Mouse (Mus musculus): Measurements from ENCODE around the gene Uba7. TPM values are rescaled to one million over a fixed set of nuclear protein-coding genes. Genes with fewer than 3 reads are reported as not detected.

Gene Uba7
- total and polyA plus RNA-seq, 2 experiments from 2014 or later: 4.0 to 4.8 TPM

DNA sequence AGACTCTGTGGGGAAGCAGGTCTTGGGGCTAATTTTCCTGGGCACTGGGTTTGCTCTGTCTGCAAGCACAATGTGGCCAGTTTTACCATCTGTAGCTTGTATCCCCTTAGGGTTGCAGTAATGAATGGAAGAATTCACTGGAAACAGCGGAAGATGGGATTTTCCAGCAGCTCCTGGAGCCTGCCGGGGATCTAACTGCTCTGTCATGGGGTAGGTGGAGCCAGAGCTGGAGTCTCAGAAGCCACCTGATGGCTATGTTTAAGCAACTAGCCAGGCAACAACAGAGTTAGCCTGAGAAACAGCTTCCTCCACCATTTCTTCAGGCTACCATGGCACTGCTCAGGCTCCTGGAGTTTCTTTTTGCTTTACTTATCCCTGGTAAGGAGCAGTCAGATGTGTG is 16.9 kb downstream of the Uba7 start, which contains the start of gene Cdhr4:
Gene Cdhr4 (plus strand): TSS at position 301 of the 400 bp plus-strand sequence.
- Histone ChIP-seq H3K4me2 (ENCODE audit: low read depth) (no peak within 1 kb of the TSS), H3K9ac (no peak within 1 kb of the TSS), H3K9me3 (ENCODE audit: low read length) (no peaks in the 10 kb centered on the region), H3K27me3 (ENCODE audit: insufficient read depth, low read length) (no peaks in the 10 kb centered on the region), H3K36me3 (ENCODE audit: insufficient read depth) (no peaks in the 10 kb centered on the region), H3K4me1 (ENCODE audit: insufficient read depth) (no peaks in the 10 kb centered on the region), H3K4me3 (ENCODE audit: low read depth, low read length) (no peak within 1 kb of the TSS), H3K27ac (ENCODE audit: low read depth, low read length) (no peak within 1 kb of the TSS)
- 70% methylated on average over 2 of the region's 2 CpGs for WGBS
- DNase-seq: no peak
- no peak for ATAC-seq
- TF ChIP-seq CTCF (IDR thresholded peaks at IDR 0.05; ENCODE audit: low read depth): no peak

DNA sequence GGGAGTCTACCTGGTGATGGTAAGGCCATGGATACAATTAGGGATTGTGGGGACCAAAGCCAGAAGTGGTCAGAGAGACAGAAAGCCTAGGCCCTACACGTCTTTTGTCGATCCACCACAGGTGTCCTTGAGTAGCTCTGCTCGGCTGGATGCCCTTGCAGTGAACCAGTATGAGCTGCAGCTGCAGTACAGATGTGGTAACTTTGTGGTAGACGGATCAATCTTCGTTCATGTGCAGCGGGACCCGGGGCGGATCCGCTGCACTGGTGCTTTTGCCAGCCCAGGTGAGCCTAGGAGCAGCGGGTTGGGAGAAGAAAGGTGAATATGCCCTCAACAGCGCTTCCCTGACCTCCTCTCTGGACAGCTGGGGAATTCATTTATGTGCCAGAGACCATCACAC is 17.7 kb downstream of the Uba7 start:
- 77% methylated on average over 11 of the region's 11 CpGs for WGBS
- H3K36me3 ChIP-seq (ENCODE audit: insufficient read depth): no peaks in the 10 kb centered on the region
- ATAC-seq: no peak
- H3K4me1 ChIP-seq (ENCODE audit: insufficient read depth): no peaks in the 10 kb centered on the region
- DNase-seq: no peak
- H3K4me3 ChIP-seq (ENCODE audit: low read depth, low read length): no peak overlapping the region
- H3K27me3 ChIP-seq (ENCODE audit: insufficient read depth, low read length): no peaks in the 10 kb centered on the region
- H3K27ac ChIP-seq (ENCODE audit: low read depth, low read length): no peak overlapping the region
- TF ChIP-seq CTCF (IDR thresholded peaks at IDR 0.05; ENCODE audit: low read depth): no peak
- H3K9me3 ChIP-seq (ENCODE audit: low read length): no peaks in the 10 kb centered on the region
- no peak overlapping the region for H3K9ac ChIP-seq
- H3K4me2 ChIP-seq (ENCODE audit: low read depth): no peak overlapping the region

DNA sequence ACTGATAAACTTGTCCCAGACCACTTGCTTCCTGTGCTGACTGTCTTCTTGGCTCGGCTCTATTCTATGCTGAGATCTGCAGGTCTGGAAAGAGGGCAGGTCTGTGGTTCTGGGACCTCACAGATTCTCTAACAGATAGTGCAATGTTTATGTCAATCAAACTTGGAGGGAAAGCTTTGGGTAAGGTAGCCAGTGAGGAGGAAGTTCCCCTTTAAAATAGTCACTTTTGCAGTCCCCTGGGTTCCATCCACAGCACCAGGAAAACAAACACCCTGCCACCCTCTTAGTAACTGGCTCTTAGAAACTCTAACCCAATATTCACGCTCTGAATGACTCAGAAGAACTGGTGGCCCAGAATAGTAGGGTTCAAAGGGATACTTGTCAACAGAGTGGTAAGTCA is 19.2 kb downstream of the Uba7 start:
- DNase-seq (no peak), ATAC-seq (no peak)
- no peak for TF ChIP-seq CTCF (IDR thresholded peaks at IDR 0.05; ENCODE audit: low read depth)
- 78% methylated on average over 2 of the region's 2 CpGs for WGBS
- Histone ChIP-seq H3K27ac (ENCODE audit: low read depth, low read length) (no peak overlapping the region), H3K9me3 (ENCODE audit: low read length) (no peaks in the 10 kb centered on the region), H3K27me3 (ENCODE audit: insufficient read depth, low read length) (no peaks in the 10 kb centered on the region), H3K9ac (no peak overlapping the region), H3K4me3 (ENCODE audit: low read depth, low read length) (no peak overlapping the region), H3K36me3 (ENCODE audit: insufficient read depth) (no peaks in the 10 kb centered on the region), H3K4me2 (ENCODE audit: low read depth) (no peak overlapping the region), H3K4me1 (ENCODE audit: insufficient read depth) (no peaks in the 10 kb centered on the region)

DNA sequence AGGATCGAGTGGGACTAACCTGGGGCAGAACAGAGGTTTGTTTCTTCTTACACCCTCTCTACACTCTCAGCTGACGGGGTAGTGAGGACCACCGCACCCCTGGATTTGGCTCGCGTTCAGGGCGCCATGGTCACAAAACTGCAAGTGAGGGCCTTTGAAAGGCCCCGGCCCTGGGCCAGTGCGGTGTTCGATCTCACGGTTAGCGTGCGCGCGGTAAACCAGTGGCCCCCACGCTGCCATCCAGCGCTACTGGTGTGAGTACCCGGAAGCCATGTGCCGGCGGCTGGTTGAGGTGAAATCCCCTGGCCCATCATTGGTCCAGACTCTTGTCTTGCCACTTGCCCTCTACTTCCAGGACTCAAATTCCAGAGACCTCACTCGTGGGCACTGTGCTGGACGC is 20.2 kb downstream of the Uba7 start:
- 93% methylated on average over 21 of the region's 21 CpGs for WGBS
- Histone ChIP-seq H3K4me2 (ENCODE audit: low read depth) (no peak overlapping the region), H3K27me3 (ENCODE audit: insufficient read depth, low read length) (no peaks in the 10 kb centered on the region), H3K9me3 (ENCODE audit: low read length) (no peaks in the 10 kb centered on the region), H3K4me3 (ENCODE audit: low read depth, low read length) (no peak overlapping the region), H3K9ac (no peak overlapping the region), H3K36me3 (ENCODE audit: insufficient read depth) (no peaks in the 10 kb centered on the region), H3K4me1 (ENCODE audit: insufficient read depth) (no peaks in the 10 kb centered on the region), H3K27ac (ENCODE audit: low read depth, low read length) (no peak overlapping the region)
- no peak for ATAC-seq
- DNase-seq: no peak
- TF ChIP-seq CTCF (IDR thresholded peaks at IDR 0.05; ENCODE audit: low read depth): no peak

DNA sequence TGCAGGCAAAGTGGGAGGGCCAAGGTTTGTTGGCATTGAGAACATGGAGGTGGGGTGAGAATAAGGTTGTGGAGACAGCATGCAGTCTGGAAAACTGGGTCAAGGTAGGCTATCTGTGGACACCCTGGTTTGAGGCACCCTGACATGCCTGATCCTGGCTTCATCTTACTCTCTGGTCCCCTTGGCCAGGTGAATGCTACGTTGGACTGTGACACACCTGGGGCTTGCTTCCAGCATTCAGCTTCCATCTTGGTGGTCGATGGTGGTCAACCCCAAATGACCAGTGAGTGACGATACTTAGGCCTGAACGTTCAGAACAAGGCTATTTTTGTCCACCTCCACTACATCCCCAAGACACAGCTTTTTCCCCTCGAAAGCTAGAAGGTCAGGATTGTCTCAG is 20.7 kb downstream of the Uba7 start, which contains the start of gene Gm20662:
Gene Gm20662 (plus strand): TSS at position 301 of the 400 bp plus-strand sequence.
- Histone ChIP-seq H3K4me1 (ENCODE audit: insufficient read depth) (no peaks in the 10 kb centered on the region), H3K9ac (no peak within 1 kb of the TSS), H3K27ac (ENCODE audit: low read depth, low read length) (no peak within 1 kb of the TSS), H3K4me3 (ENCODE audit: low read depth, low read length) (no peak within 1 kb of the TSS), H3K36me3 (ENCODE audit: insufficient read depth) (no peaks in the 10 kb centered on the region), H3K4me2 (ENCODE audit: low read depth) (no peak within 1 kb of the TSS), H3K9me3 (ENCODE audit: low read length) (no peaks in the 10 kb centered on the region), H3K27me3 (ENCODE audit: insufficient read depth, low read length) (no peaks in the 10 kb centered on the region)
- no peak for DNase-seq
- no peak for TF ChIP-seq CTCF (IDR thresholded peaks at IDR 0.05; ENCODE audit: low read depth)
- no peak for ATAC-seq
- 92% methylated on average over 5 of the region's 5 CpGs for WGBS

DNA sequence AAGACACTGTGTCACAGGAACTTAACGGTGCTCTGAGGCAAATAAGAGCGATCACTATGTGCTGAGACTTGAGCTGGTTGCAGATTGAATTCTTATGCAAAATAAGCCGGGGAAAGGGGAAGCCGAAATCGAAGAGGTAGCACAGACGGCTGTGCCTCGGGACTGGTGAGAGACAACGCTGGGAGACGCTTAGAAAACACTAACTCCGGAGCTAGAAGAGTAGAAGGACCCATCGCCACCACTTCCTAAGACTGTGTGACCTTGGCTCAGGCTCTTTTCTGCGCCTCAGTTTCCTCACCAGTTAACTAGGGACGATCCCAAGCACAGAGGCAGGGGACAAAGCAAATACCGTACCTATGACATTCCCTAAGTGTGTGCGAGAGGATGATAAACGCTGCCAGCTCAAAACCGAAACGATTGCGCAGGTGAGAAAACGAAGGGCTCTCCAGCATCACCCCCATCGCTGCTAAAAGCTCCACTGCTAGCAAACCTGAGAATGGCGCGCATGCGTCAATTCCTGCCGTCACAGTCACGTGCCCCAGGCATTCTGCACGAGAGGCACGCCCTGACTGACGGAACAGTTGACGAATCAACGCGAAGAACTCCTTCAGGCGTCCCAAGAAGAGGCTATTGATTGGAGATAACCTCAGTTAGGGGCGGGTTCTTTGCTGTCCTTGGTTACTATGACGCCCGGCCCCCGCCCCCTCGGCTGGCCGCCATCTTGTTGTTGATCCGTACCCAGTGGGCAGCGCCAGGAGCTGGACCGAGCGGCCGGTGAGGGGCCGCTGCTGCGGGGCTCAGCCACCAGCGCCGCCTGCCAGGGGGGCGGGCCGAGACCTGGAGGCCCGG is 26.8 kb downstream of the Uba7 start, which contains the start of gene Ip6k1:
Gene Ip6k1 (plus strand): TSS at position 580 of the 849 bp plus-strand sequence.
- Histone ChIP-seq H3K9ac (peak within 1 kb of the TSS; percentile 100), H3K4me2 (ENCODE audit: low read depth) (peak within 1 kb of the TSS; percentile 85), H3K27ac (ENCODE audit: low read depth, low read length) (peak within 1 kb of the TSS; percentile 99), H3K27me3 (ENCODE audit: insufficient read depth, low read length) (no peaks in the 10 kb centered on the region), H3K4me3 (ENCODE audit: low read depth, low read length) (peak within 1 kb of the TSS; percentile 100), H3K9me3 (ENCODE audit: low read length) (no peaks in the 10 kb centered on the region), H3K36me3 (ENCODE audit: insufficient read depth) (no peaks in the 10 kb centered on the region), H3K4me1 (ENCODE audit: insufficient read depth) (peaks cover 18% of the 10 kb centered on the region)
- DNase-seq (peak; percentile 100), ATAC-seq (peak; percentile 100)
- WGBS: under 1% methylated on average over 51 of the region's 51 CpGs
- TF ChIP-seq CTCF (IDR thresholded peaks at IDR 0.05; ENCODE audit: low read depth): no peak

DNA sequence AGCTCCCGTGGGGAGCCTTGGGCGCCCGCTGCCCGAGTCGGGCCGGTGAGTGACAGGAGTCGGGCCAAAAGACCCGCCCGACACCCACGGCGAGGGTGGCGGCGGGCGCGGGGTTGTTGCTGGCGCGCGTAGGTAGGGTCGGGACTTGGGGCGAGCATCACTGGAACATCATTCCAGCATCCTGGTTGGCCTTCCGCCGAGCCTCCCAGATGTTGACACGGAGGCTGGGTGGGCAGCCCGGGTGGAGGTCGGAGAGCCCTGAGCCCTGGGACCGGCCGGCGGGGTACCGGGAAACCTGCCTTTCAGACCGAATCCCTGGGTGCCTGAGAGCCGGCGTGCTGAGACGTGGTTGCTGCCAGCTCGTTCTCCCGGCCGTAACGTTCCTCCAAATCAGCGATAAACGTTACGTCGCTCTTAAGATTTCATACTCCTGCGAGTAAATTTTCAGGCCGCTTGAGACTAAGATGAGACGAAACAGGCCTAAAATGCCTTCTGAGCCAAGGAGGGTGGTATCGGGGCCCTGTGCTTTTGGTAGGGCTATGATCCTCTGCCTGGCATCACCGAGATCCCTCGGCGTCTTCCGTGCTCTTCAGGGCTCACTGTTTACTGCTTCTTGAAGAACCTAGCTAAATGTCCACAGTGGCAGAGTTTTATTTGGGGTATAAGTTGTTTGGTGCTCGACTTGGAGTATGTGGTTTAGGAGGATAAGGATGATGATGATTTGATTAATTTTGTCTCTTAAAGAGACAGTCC is 27.6 kb downstream of the Uba7 start:
- under 1% methylated on average over 50 of the region's 50 CpGs for WGBS
- Histone ChIP-seq H3K4me3 (ENCODE audit: low read depth, low read length) (peak overlapping the region; percentile 100), H3K4me2 (ENCODE audit: low read depth) (peak overlapping the region; percentile 76), H3K27ac (ENCODE audit: low read depth, low read length) (peak overlapping the region; percentile 99), H3K36me3 (ENCODE audit: insufficient read depth) (no peaks in the 10 kb centered on the region), H3K4me1 (ENCODE audit: insufficient read depth) (peaks cover 18% of the 10 kb centered on the region), H3K9ac (peak overlapping the region; percentile 100), H3K9me3 (ENCODE audit: low read length) (no peaks in the 10 kb centered on the region), H3K27me3 (ENCODE audit: insufficient read depth, low read length) (no peaks in the 10 kb centered on the region)
- TF ChIP-seq CTCF (IDR thresholded peaks at IDR 0.05; ENCODE audit: low read depth): no peak
- DNase-seq: peak; percentile 64
- peak; percentile 32 for ATAC-seq

Measured in forebrain, postnatal 0 days (tissue).